Mouse (Mus musculus) testis, adult 2 months (tissue): ENCODE measurements at regions not wholly inside any gene's neighbourhood (a gene's known extent, or its start where the extent isn't known, plus 50 kb on each side); places are given as distances from the start of the nearest gene placed in this dataset.

Experiments
- CTCF ChIP-seq: fragments of 200-500 bp; IDR thresholded peaks from 2 replicates; pipeline ENCODE4 v1.5.1; 2012; ENCODE audit warnings: low read depth, mild to moderate bottlenecking, inconsistent platforms, low read length, moderate library complexity; ENCODE audit not compliant: control insufficient read depth, insufficient read depth, insufficient replicate concordance
- POLR2A ChIP-seq: fragments of 200-500 bp; IDR thresholded peaks from 2 replicates; pipeline ENCODE4 v1.6.1; 2012; ENCODE audit warnings: low read depth, mild to moderate bottlenecking, inconsistent platforms, low read length, moderate library complexity; ENCODE audit not compliant: control insufficient read depth

DNA sequence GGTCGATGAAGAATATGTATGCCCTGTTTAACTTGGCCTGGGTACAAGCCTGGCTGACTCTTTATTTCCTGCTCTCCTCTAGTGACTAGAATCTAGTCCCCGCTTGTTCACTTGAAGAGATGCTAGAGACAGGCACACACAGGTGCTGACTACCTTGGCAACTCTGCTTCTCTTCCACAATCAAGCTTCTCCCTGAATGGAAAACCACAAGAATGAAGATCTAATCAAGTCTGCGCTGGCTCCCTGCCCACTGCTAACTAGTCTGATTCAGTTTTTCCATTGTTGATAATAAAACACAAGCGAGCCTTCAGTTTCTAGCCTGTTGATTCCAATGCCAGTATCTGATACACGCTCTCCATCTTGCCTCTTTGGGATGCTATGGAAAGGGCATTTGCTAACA, 213.5 kb downstream of the Phlda1 start:
- TF ChIP-seq POLR2A: no peak
- TF ChIP-seq CTCF: no peak
